Mouse (Mus musculus) ZHBTc4 (cell line): ENCODE measurements around the gene Glb1.

ENCODE experiments used
- DNase-seq: peaks from one replicate; pipeline ENCODE4 v3.0.0-alpha.2; 2011; ENCODE audit warnings: low read depth, low spot score

Glb1 gene

GRCm38 (mm10) chr9:114442893-114443292, 42.0 kb downstream of the Glb1 start:
- DNase-seq: no peak

- no peak for DNase-seq
Observed at GRCm38 (mm10) chr9:114443351-114443750, 42.5 kb downstream of the Glb1 start.

- DNase-seq: no peak
Observed at GRCm38 (mm10) chr9:114446887-114447286, 46.0 kb downstream of the Glb1 start.

GRCm38 (mm10) chr9:114448700-114449099, 47.8 kb downstream of the Glb1 start:
- peak; percentile 71 for DNase-seq

GRCm38 (mm10) chr9:114449120-114449754, 48.4 kb downstream of the Glb1 start:
- DNase-seq: no peak

- no peak for DNase-seq
Observed at GRCm38 (mm10) chr9:114451615-114452014, 50.7 kb downstream of the Glb1 start.

GRCm38 (mm10) chr9:114452418-114452817, 51.5 kb downstream of the Glb1 start:
- no peak for DNase-seq

GRCm38 (mm10) chr9:114455420-114455819, 54.5 kb downstream of the Glb1 start:
- DNase-seq: no peak

GRCm38 (mm10) chr9:114458436-114458835, 57.6 kb downstream of the Glb1 start:
- no peak for DNase-seq

GRCm38 (mm10) chr9:114462569-114462968, 61.7 kb downstream of the Glb1 start:
- DNase-seq: no peak

GRCm38 (mm10) chr9:114465442-114465841, 64.6 kb downstream of the Glb1 start:
- DNase-seq: no peak

GRCm38 (mm10) chr9:114466871-114467270, 66.0 kb downstream of the Glb1 start:
- DNase-seq: no peak

GRCm38 (mm10) chr9:114468217-114468616, 67.3 kb downstream of the Glb1 start:
- no peak for DNase-seq

- DNase-seq: peak; percentile 64
Observed at GRCm38 (mm10) chr9:114468701-114469100, 67.8 kb downstream of the Glb1 start.

- no peak for DNase-seq
Observed at GRCm38 (mm10) chr9:114471892-114472291, 71.0 kb downstream of the Glb1 start.

GRCm38 (mm10) chr9:114477019-114477418, 76.1 kb downstream of the Glb1 start:
- DNase-seq: no peak

- DNase-seq: no peak
Observed at GRCm38 (mm10) chr9:114480940-114481339, 80.1 kb downstream of the Glb1 start.

GRCm38 (mm10) chr9:114484771-114485170, 83.9 kb downstream of the Glb1 start:
- peak; percentile 39 for DNase-seq

- DNase-seq: no peak
Observed at GRCm38 (mm10) chr9:114486808-114487207, 85.9 kb downstream of the Glb1 start.

GRCm38 (mm10) chr9:114487481-114488258, 86.8 kb downstream of the Glb1 start:
- DNase-seq: peak; percentile 48

GRCm38 (mm10) chr9:114496469-114496868, 95.6 kb downstream of the Glb1 start:
- no peak for DNase-seq

- DNase-seq: peak; percentile 95
Observed at GRCm38 (mm10) chr9:114498218-114498617, 97.3 kb downstream of the Glb1 start.
